Mouse (Mus musculus): ENCODE measurements around the gene Plcg2.

DNA sequence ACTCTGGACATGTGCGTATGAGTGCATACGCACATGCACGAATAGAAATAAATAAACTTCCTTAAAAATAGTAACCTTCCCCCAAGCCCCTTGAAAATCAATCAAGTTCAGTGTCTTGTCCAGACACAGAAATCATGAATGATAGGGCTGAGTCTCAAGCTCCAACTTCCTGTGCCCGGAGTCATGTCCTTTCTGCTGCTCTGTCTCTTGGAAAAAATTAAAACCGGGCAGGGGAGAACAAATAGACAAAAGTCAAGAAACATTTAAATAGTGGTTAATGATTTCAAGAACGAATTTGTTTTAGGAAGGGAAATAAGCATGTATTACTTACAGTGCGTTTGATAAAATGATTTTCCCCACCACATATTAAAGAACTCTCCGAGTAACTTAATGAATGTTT is 178.9 kb downstream of the Plcg2 start:
- TF ChIP-seq EP300 (IDR thresholded peaks at IDR 0.05; ENCODE audit: low read depth) = no peak
- TF ChIP-seq CTCF (IDR thresholded peaks at IDR 0.05; ENCODE audit: low read depth) = no peak

All from liver, postnatal 0 days (tissue).